Mouse (Mus musculus) limb, embryonic 13.5 days (tissue): ENCODE measurements at regions not wholly inside any gene's neighbourhood (a gene's known extent, or its start where the extent isn't known, plus 50 kb on each side); places are given as distances from the start of the nearest gene placed in this dataset.
"Not testable (repeated sequence)": the region's sequence is repeated elsewhere in the genome, so short reads cannot be mapped to it uniquely, and the experiment has no call there.

Source experiments
- ATAC-seq: fragments of 200-750 bp; cut with Nextera tagmentation; 2 replicates; pipeline ENCODE4 v1.8.0; 2017; ENCODE audit warnings: low read depth, moderate number of reproducible peaks, moderate TSS enrichment; ENCODE audit not compliant: low FRiP score
- H3K27ac ChIP-seq: fragments of 300-500 bp; sonication (generic); 2 replicates; pipeline ENCODE4 v1.5.1; 2015; ENCODE audit warnings: inconsistent platforms, mild to moderate bottlenecking, moderate library complexity
- H3K27me3 ChIP-seq: fragments of 300-500 bp; sonication (generic); 2 replicates; pipeline ENCODE4 v1.6.1; 2015; ENCODE audit warnings: mild to moderate bottlenecking, inconsistent platforms
- H3K36me3 ChIP-seq: fragments of 300-500 bp; sonication (generic); 2 replicates; pipeline ENCODE4 v1.6.1; 2015; ENCODE audit warnings: inconsistent platforms, mild to moderate bottlenecking, moderate library complexity
- H3K4me1 ChIP-seq: fragments of 300-500 bp; sonication (generic); 2 replicates; pipeline ENCODE4 v1.6.1; 2015; ENCODE audit warnings: inconsistent platforms
- H3K4me2 ChIP-seq: fragments of 300-500 bp; sonication (generic); replicated peaks from 2 replicates; pipeline ENCODE4 v1.6.1; 2015; ENCODE audit warnings: inconsistent platforms, mild to moderate bottlenecking, moderate library complexity
- H3K4me3 ChIP-seq: fragments of 300-500 bp; sonication (generic); 2 replicates; pipeline ENCODE4 v1.5.1; 2015; ENCODE audit warnings: moderate library complexity, mild to moderate bottlenecking, inconsistent platforms
- H3K9ac ChIP-seq: fragments of 300-500 bp; sonication (generic); 2 replicates; pipeline ENCODE4 v1.6.1; 2015; ENCODE audit warnings: mild to moderate bottlenecking, inconsistent platforms
- H3K9me3 ChIP-seq: fragments of 300-500 bp; sonication (generic); 2 replicates; pipeline ENCODE4 v1.6.1; 2016; ENCODE audit warnings: inconsistent platforms
- WGBS: fragments of 180-500 bp; shearing (Covaris S2); methylation state at CpG from one replicate; pipeline ENCODE4 v1.1.7; 2015; 5-methylcytosine and 5-hydroxymethylcytosine counted together

DNA sequence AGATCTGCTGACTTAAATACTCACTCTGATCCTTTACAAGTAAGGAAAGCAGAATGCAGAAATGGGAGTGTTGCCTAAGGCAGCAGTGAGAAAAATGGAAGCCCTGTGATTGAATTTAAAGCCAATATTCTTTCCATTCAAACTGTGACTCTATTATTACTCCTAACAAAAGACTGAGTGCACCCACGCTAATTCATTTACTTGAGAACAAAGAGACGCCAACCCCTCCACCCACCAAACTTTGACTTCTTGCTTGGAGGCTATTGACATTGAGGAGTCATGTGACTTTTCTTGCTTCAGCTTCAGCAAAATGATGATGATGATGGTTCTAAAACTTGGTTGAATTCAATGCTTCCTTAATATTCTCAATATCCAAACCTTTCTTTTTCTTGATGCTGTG is 245.6 kb downstream of the Enc1 start:
- peaks cover 45% of the 10 kb centered on the region for H3K4me1 ChIP-seq
- no peak for ATAC-seq
- no peaks in the 10 kb centered on the region for H3K36me3 ChIP-seq
- H3K27ac ChIP-seq, result no peak overlapping the region
- H3K9ac ChIP-seq, result no peak overlapping the region
- no peaks in the 10 kb centered on the region for H3K9me3 ChIP-seq
- WGBS, result 90% methylated on average over 2 of the region's 2 CpGs
- peaks cover 11% of the 10 kb centered on the region; the same call in 1 of the 2 replicates for H3K27me3 ChIP-seq
- no peak overlapping the region for H3K4me2 ChIP-seq
- no peak overlapping the region for H3K4me3 ChIP-seq

DNA sequence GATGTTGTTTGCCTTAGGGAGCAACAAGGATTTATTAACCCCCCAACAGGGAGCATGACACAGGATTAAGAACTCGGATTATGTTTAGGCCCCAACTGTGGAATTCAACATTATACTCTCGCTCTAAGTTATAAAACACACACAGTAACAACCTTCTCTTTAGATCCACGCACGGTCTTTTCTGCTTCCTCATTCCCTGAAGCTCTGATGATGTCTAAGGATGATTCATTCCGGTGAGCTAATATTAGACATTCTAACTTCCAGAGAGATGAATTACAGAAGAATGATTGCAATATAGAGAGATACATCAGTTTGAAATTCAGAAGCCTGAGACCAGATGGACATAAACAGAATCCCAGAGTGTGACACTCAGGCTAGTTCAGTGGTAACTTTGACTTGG is 245.0 kb downstream of the Enc1 start:
- ATAC-seq, result no peak
- Histone ChIP-seq H3K36me3 (no peaks in the 10 kb centered on the region), H3K4me3 (no peak overlapping the region), H3K9ac (no peak overlapping the region), H3K4me1 (peaks cover 45% of the 10 kb centered on the region), H3K27me3 (peaks cover 11% of the 10 kb centered on the region; the same call in 1 of the 2 replicates), H3K9me3 (no peaks in the 10 kb centered on the region), H3K4me2 (no peak overlapping the region), H3K27ac (no peak overlapping the region)
- 68% methylated on average over 5 of the region's 5 CpGs for WGBS

DNA sequence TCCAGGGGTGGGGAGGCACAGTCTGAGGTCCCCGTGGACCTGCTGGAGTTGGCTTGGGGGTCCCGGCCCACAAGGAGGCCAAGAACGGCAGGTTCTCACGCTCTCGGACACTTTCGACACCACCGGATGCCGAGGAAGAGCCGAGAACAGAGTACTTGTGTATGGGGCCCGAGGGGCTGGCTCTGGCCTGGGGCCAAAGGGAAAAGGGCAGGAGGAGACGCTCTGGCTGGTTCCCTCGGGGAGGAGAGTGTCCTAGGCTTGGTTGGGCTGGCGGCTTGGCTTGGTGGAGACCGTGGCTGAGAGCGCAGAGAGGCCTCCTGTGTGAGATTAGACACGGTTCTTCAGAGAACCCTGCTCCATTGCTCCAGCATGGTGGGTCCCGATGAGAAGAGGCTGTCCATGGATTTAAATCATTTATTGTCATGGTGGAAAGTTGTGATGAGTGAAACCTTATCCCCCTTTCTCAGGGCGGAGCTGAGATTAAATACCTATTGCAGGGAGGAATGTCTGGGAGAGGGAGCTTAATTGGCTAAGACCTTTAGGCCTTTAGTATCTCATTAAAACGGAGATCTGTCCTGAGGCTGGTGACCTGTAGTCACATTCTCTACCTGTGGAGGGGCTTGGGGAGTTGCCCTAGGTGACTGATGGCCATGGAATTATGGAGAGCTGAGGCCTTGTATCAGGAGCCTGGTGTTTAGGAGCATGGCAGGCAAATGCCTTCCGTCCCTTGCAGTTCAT is 244.1 kb downstream of the Enc1 start:
- Histone ChIP-seq H3K9me3 (no peaks in the 10 kb centered on the region), H3K9ac (no peak overlapping the region), H3K4me3 (no peak overlapping the region), H3K4me2 (no peak overlapping the region), H3K27ac (no peak overlapping the region), H3K4me1 (peaks cover 40% of the 10 kb centered on the region), H3K27me3 (peaks cover 11% of the 10 kb centered on the region; the same call in 1 of the 2 replicates), H3K36me3 (no peaks in the 10 kb centered on the region)
- WGBS, result 83% methylated on average over 20 of the region's 20 CpGs
- no peak for ATAC-seq

DNA sequence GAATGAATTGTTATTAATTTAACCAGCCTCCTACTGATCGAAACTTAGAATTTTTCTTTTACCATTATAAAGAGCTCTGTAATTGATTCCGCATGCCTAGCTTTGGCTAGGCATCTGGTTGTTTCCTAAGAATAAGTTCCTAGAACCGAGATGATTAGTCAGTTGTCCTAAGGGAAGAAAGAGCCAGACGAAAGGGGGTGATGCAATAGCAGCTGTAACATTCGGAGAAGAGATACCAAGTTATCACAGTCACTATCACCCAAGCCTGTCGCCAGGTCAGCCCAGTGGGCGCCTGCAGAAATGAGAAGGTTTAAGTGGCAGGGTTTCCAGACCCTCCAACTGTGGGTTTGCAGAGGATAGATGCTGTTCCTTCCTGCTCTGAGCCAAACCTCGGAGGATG is 242.8 kb downstream of the Enc1 start:
- no peak overlapping the region for H3K4me2 ChIP-seq
- peak overlapping the region; percentile 44; the same call in 1 of the 2 replicates for H3K27ac ChIP-seq
- peaks cover 27% of the 10 kb centered on the region for H3K4me1 ChIP-seq
- 54% methylated on average over 8 of the region's 8 CpGs for WGBS
- no peak overlapping the region for H3K4me3 ChIP-seq
- ATAC-seq, result no peak
- H3K36me3 ChIP-seq, result no peaks in the 10 kb centered on the region
- H3K9ac ChIP-seq, result no peak overlapping the region
- no peaks in the 10 kb centered on the region for H3K9me3 ChIP-seq
- H3K27me3 ChIP-seq, result 0 out of 2 replicates have a peak, but pooled peaks cover 7% of the 10 kb centered on the region

DNA sequence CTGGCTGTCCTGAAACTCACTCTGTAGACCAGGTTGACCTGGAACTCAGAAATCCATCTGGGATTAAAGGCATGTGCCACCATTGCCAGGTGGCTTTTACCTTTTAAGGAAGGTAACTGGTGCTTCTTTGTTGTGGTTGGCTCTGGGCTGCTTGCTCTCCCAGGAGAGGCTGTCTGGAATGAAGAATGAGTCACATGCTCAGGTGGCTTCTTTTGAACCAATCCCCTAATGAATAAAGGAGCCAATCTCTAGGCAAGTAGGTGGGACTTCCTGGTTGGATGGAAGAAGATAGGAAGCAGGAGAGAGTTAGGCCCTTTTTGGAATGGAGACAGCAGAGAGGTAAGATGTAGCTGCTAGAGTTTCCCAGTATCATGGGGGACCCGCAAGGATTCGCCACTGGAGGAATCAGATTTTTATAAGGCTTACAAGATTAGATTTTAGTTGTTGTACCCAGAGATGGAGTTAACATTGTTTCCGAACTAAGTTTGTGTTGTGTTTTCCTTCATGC is 241.6 kb downstream of the Enc1 start:
- Histone ChIP-seq H3K4me2 (no peak overlapping the region), H3K4me3 (no peak overlapping the region), H3K27ac (no peak overlapping the region), H3K27me3 (0 out of 2 replicates have a peak, but pooled peaks cover 7% of the 10 kb centered on the region), H3K36me3 (no peaks in the 10 kb centered on the region), H3K9me3 (no peaks in the 10 kb centered on the region), H3K4me1 (peaks cover 16% of the 10 kb centered on the region), H3K9ac (no peak overlapping the region)
- WGBS, result 94% methylated on average over 3 of the region's 3 CpGs
- ATAC-seq, result no peak

DNA sequence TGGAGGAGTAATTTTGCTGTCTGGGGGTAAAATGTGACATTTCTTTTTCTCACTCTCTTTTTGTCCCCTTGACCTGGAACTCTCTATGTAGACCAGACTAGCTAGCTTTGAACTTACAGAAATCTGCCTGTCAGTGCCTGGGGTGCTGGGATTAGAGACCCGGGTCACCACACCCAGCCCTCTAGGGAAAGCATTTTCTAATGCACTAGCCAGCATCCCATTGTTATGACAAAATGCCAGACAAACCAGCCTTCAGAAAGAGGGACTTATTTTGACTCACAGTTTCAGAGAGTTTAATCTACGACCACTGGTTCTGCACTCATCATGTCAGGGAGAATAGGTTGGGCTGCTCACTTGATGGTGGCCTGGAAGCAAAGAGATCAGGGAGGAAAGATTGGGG is 240.4 kb downstream of the Enc1 start:
- H3K4me3 ChIP-seq, result no peak overlapping the region
- 0 out of 2 replicates have a peak, but pooled peaks cover 6% of the 10 kb centered on the region for H3K27me3 ChIP-seq
- H3K4me1 ChIP-seq, result peaks cover 10% of the 10 kb centered on the region
- no peak overlapping the region for H3K4me2 ChIP-seq
- no peaks in the 10 kb centered on the region for H3K9me3 ChIP-seq
- H3K27ac ChIP-seq, result no peak overlapping the region
- 91% methylated on average over 2 of the region's 2 CpGs for WGBS
- no peak for ATAC-seq
- no peaks in the 10 kb centered on the region for H3K36me3 ChIP-seq
- no peak overlapping the region for H3K9ac ChIP-seq

DNA sequence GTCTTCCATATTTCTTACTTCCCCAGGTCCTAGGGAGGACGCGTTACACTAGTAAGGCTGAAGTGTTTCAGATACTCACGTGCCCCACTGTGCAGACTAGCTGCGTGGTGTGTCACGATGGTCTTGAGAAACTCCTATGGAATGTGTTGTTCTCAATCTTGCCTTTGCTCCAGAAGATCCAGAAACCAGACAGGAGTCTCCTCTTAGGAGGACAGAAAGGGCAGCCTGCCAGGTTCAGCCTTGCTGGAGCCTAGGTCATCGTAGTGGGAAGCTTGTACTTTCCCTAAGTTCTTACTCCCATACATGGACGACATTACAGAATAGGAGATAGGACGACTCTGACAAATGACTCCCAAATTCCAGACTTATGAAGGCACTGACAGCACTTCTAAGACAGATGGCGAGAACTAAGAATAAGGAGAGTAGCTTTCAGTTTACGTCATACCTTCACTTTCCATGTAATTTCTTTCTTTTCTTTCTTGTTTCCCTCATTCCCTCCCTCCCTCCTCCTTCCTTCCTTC is 238.2 kb downstream of the Enc1 start:
- ATAC-seq, result no peak
- Histone ChIP-seq H3K36me3 (no peaks in the 10 kb centered on the region), H3K9me3 (no peaks in the 10 kb centered on the region), H3K4me3 (no peak overlapping the region), H3K4me1 (peaks cover 17% of the 10 kb centered on the region), H3K4me2 (no peak overlapping the region), H3K27me3 (no peaks in the 10 kb centered on the region), H3K9ac (no peak overlapping the region), H3K27ac (no peak overlapping the region)
- 88% methylated on average over 10 of the region's 10 CpGs for WGBS

DNA sequence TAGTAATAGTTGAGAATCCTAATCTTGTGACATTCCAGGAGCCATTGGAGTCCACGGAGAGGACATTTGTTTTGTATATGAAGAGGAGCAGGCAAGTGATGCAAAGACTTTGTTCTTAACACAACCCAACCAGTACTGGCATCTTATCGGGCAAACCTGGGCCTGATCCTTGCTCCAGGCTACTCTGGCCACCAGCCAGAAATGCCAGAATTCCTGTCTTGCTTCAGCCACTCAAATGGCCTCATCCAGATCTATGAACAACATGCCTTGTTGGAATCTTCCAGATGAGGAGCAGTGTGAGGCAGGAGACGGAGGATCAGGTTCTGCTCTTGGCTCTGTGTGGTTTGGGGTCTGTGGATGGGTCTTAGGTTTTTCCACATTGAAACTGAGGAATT is 233.1 kb downstream of the Enc1 start:
- Histone ChIP-seq H3K27ac (no peak overlapping the region), H3K4me2 (no peak overlapping the region), H3K9me3 (no peaks in the 10 kb centered on the region), H3K4me3 (no peak overlapping the region), H3K4me1 (peaks cover 18% of the 10 kb centered on the region; the same call in 1 of the 2 replicates), H3K36me3 (no peaks in the 10 kb centered on the region), H3K9ac (no peak overlapping the region), H3K27me3 (no peaks in the 10 kb centered on the region)
- WGBS, result 72% methylated on average over 3 of the region's 3 CpGs
- ATAC-seq, result no peak

DNA sequence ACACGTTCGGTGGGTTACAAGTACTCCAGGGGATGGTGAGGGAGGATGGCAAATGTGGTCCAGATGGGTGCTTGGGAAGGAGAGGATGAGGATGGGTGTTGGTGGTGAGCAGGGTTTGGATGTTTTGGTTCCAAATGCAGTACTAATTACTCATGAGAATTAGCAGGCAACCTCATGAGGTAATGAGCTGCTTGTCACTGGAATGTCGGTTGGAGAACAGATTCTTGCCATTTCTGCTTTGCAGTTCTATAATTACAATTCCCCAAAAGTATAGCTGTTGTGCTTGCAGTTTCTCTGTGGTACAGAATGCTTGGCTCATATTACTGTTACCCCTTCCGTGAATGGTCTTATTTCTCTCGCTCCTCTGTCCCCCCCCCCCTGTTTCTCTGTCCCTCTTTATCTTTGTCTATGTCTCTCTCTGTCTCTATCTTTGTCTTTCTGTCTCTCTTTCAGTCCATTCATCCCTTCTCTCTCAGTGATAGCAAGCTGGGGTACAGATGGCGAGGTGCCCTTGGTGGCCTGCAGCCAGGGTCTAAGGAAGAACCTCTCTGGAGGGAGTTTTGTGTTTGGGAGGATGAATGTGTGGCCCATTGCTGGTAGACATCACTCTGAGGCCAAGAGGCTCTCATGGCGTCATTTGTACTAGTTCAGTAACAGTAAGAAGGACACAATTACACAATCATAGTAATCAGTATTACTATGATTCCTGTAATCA is 232.5 kb downstream of the Enc1 start:
- H3K27me3 ChIP-seq, result no peaks in the 10 kb centered on the region
- H3K9ac ChIP-seq, result no peak overlapping the region
- no peaks in the 10 kb centered on the region for H3K36me3 ChIP-seq
- H3K9me3 ChIP-seq, result no peaks in the 10 kb centered on the region
- no peak overlapping the region for H3K27ac ChIP-seq
- H3K4me1 ChIP-seq, result peaks cover 18% of the 10 kb centered on the region; the same call in 1 of the 2 replicates
- no peak overlapping the region for H3K4me3 ChIP-seq
- H3K4me2 ChIP-seq, result no peak overlapping the region
- ATAC-seq, result no peak
- WGBS, result 83% methylated on average over 7 of the region's 7 CpGs

DNA sequence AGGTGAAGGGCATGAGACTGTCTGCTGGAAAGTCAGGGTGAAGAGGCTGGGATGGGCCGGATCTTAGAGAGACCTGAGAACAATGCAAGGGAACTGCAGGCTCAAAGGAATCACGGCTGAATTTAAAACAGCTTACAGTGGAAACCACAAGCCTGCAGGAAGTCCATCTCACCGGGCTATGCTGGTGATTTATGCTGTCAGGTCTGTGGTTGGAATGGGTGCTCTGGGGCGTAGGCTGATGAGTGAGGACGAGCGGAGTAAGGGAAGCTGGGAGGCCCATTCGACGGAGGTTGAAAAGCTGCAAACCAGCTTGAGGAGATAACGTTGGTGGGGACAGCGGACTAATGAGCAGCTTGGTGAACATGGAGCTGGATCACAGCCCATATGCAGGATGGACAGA is 229.1 kb downstream of the Enc1 start:
- H3K4me1 ChIP-seq, result 0 out of 2 replicates have a peak, but pooled peaks cover 8% of the 10 kb centered on the region
- no peaks in the 10 kb centered on the region for H3K27me3 ChIP-seq
- no peak overlapping the region for H3K9ac ChIP-seq
- 0 out of 2 replicates have a peak, but pooled peaks cover 6% of the 10 kb centered on the region for H3K9me3 ChIP-seq
- no peak overlapping the region for H3K4me2 ChIP-seq
- no peak for ATAC-seq
- WGBS, result 60% methylated on average over 10 of the region's 10 CpGs
- no peaks in the 10 kb centered on the region for H3K36me3 ChIP-seq
- no peak overlapping the region for H3K4me3 ChIP-seq
- H3K27ac ChIP-seq, result no peak overlapping the region

DNA sequence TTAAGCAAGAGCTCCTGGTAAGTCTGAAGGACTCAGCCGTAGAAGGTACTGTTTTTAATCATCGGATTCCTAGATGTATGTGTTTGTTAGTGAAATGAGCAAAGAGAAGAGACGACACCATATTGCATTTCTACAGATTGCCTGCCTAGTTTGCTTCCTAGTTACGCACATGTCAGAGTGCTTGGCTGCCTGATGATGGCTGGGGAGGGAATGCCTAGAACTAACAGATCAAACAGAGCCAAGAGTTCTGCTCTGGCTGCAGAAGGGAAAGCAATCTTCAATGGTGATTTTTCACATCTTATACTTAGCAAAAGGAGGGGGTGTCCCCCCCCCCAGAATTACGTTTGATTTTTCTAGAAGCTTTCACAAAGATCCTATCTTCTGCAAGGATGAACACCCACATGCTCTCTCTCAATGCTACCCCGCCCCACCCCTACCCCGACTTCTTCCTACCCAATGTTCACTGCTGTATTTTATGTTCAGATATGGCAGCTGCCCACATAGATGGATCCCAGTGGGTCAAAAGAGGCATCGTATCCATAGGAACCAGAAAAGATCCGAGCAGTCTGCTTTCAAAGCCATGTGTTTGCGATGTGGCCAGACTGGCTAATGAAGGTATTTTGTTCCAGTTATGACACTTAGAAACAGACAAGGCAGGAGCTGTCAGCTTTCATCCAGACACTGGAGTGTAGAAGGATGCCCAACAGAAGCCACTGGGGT is 228.1 kb downstream of the Enc1 start:
- Histone ChIP-seq H3K4me1 (0 out of 2 replicates have a peak, but pooled peaks cover 6% of the 10 kb centered on the region), H3K4me2 (no peak overlapping the region), H3K36me3 (no peaks in the 10 kb centered on the region), H3K27ac (no peak overlapping the region), H3K27me3 (no peaks in the 10 kb centered on the region), H3K4me3 (no peak overlapping the region), H3K9ac (no peak overlapping the region), H3K9me3 (0 out of 2 replicates have a peak, but pooled peaks cover 6% of the 10 kb centered on the region)
- 71% methylated on average over 10 of the region's 10 CpGs for WGBS
- ATAC-seq, result no peak

DNA sequence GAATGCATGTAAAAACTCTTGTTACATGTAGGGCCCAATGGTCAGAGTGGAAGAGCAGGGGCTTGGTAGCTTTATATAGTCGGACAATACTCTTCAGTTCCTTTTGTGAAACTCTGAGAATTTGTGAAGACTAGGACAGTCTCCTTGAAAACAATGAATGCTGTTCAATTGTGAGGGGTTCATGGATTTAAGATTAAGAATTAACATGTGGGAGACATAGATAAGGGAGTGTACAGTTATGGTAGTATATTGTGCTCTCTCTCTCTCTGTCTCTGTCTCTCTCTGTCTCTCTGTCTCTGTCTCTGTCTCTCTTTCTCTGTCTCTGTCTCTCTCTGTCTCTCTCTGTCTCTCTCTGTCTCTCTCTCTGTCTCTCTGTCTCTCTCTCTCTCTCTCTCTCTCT is 225.7 kb downstream of the Enc1 start:
- H3K9me3 ChIP-seq, H3K4me2 ChIP-seq, H3K27me3 ChIP-seq, H3K36me3 ChIP-seq, H3K4me3 ChIP-seq, H3K27ac ChIP-seq, ATAC-seq, H3K4me1 ChIP-seq, H3K9ac ChIP-seq: not testable (repeated sequence)
- 96% methylated on average over 1 of the region's 1 CpGs for WGBS
